Mouse (Mus musculus) retina, postnatal 7 days (tissue): ENCODE measurements around the gene Gins2.

ENCODE experiments used
- DNase-seq: peaks from one replicate; pipeline ENCODE4 v3.0.0-alpha.2; 2012; ENCODE audit warnings: low read depth, low spot score

The Gins2 gene

GRCm38 (mm10) chr8:120588908-120589771, at the start of gene Gins2:
Gins2 (minus strand) TSS chr8:120589304.
- peak; percentile 97 for DNase-seq

GRCm38 (mm10) chr8:120634329-120634839, 45.3 kb upstream of the Gins2 start:
- DNase-seq: no peak

GRCm38 (mm10) chr8:120633665-120634271, 44.7 kb upstream of the Gins2 start:
- DNase-seq: no peak

GRCm38 (mm10) chr8:120632969-120633664, 44.0 kb upstream of the Gins2 start:
- DNase-seq: no peak

GRCm38 (mm10) chr8:120631441-120632375, 42.6 kb upstream of the Gins2 start:
- DNase-seq: no peak

GRCm38 (mm10) chr8:120630848-120631247, 41.7 kb upstream of the Gins2 start:
- no peak for DNase-seq

GRCm38 (mm10) chr8:120630031-120630430, 40.9 kb upstream of the Gins2 start:
- DNase-seq: no peak

GRCm38 (mm10) chr8:120627298-120627697, 38.2 kb upstream of the Gins2 start:
- DNase-seq: no peak

GRCm38 (mm10) chr8:120626461-120626860, 37.4 kb upstream of the Gins2 start:
- no peak for DNase-seq

- DNase-seq: no peak
Measured at GRCm38 (mm10) chr8:120623608-120624007, 34.5 kb upstream of the Gins2 start.

GRCm38 (mm10) chr8:120622161-120622560, 33.1 kb upstream of the Gins2 start:
- DNase-seq: no peak

- no peak for DNase-seq
Measured at GRCm38 (mm10) chr8:120620441-120620840, 31.3 kb upstream of the Gins2 start.

- DNase-seq: no peak
Measured at GRCm38 (mm10) chr8:120619235-120620180, 30.4 kb upstream of the Gins2 start.

GRCm38 (mm10) chr8:120618110-120618509, 29.0 kb upstream of the Gins2 start:
- no peak for DNase-seq

GRCm38 (mm10) chr8:120616663-120617626, 27.8 kb upstream of the Gins2 start:
- DNase-seq: no peak

GRCm38 (mm10) chr8:120614491-120614890, 25.4 kb upstream of the Gins2 start:
- DNase-seq: no peak

GRCm38 (mm10) chr8:120610824-120611223, 21.7 kb upstream of the Gins2 start:
- DNase-seq: no peak

GRCm38 (mm10) chr8:120607885-120608284, 18.8 kb upstream of the Gins2 start:
- DNase-seq: no peak

- DNase-seq: no peak
Measured at GRCm38 (mm10) chr8:120607460-120607859, 18.4 kb upstream of the Gins2 start.
